Mouse (Mus musculus) heart, postnatal 0 days (tissue): ENCODE data around the gene Prkar2b. TPM values are rescaled to one million over a fixed set of nuclear protein-coding genes. Genes with fewer than 3 reads are reported as not detected.

Source experiments
- ATAC-seq: fragments of 200-750 bp; cut with Nextera tagmentation; 2 replicates; pipeline ENCODE4 v1.8.0; 2017; ENCODE audit warnings: low read depth, moderate number of reproducible peaks, moderate library complexity; ENCODE audit not compliant: insufficient read depth
- DNase-seq: peaks from one replicate; pipeline ENCODE4 v3.0.0-alpha.2; 2016; ENCODE audit warnings: low spot score
- H3K27ac ChIP-seq: fragments of 300-500 bp; sonication (generic); 2 replicates; pipeline ENCODE4 v1.5.1; 2014; ENCODE audit warnings: low read depth, mild to moderate bottlenecking
- H3K27me3 ChIP-seq: fragments of 300-500 bp; sonication (generic); 2 replicates; pipeline ENCODE4 v1.6.1; 2014; ENCODE audit warnings: low read length, mixed read lengths; ENCODE audit not compliant: control insufficient read depth, insufficient read depth
- H3K36me3 ChIP-seq: fragments of 300-500 bp; sonication (generic); replicated peaks from 2 replicates; pipeline ENCODE4 v1.6.1; 2014; ENCODE audit warnings: low read length, mixed read lengths; ENCODE audit not compliant: control insufficient read depth, insufficient read depth
- H3K4me1 ChIP-seq: fragments of 300-500 bp; sonication (generic); 2 replicates; pipeline ENCODE4 v1.6.1; 2014; ENCODE audit warnings: antibody characterized with exemption; ENCODE audit not compliant: control insufficient read depth, insufficient read depth
- H3K4me2 ChIP-seq: fragments of 300-500 bp; sonication (generic); 2 replicates; pipeline ENCODE4 v1.6.1; 2014; ENCODE audit warnings: low read depth, mild to moderate bottlenecking, low read length, moderate library complexity
- H3K4me3 ChIP-seq: fragments of 300-500 bp; sonication (generic); 2 replicates; pipeline ENCODE4 v1.5.1; 2014; ENCODE audit warnings: low read depth, low read length
- H3K9ac ChIP-seq: fragments of 300-500 bp; sonication (generic); replicated peaks from 2 replicates; pipeline ENCODE4 v1.6.1; 2014; ENCODE audit warnings: low read depth, low read length, mixed read lengths
- H3K9me3 ChIP-seq: fragments of 300-500 bp; sonication (generic); replicated peaks from 2 replicates; pipeline ENCODE4 v1.6.1; 2016; ENCODE audit warnings: low read length; ENCODE audit not compliant: control insufficient read depth
- CTCF ChIP-seq: IDR thresholded peaks from 2 replicates; pipeline ENCODE4 v1.5.1; 2016; ENCODE audit warnings: antibody characterized with exemption, control low read depth, low read depth
- EP300 ChIP-seq: IDR thresholded peaks from 2 replicates; pipeline ENCODE4 v1.6.1; 2016; ENCODE audit warnings: antibody characterized with exemption, low read depth
- WGBS: fragments of 180-500 bp; shearing (Covaris S2); extraction: QIAGEN DNeasy Blood & Tissue Kit; methylation state at CpG from one replicate; pipeline ENCODE4 v1.1.7; 2014; 5-methylcytosine and 5-hydroxymethylcytosine counted together
- polyA plus RNA-seq: library from polyadenylated mRNA; unstranded; fragments of >200 nt; fragmentation: Nextera tagmentation; extraction: Ambion mirVana; gene quantifications from 2 replicates; pipeline ENCODE4 v1.2.1, GENCODE M21; 2015
- total RNA-seq: library from RNA; depleted of rRNA; stranded (reverse); fragments of >200 nt; gene quantifications from 2 replicates; pipeline ENCODE4 v1.2.3, GENCODE M21; 2014; ENCODE audit warnings: low replicate concordance

Gene Prkar2b
- total and polyA plus RNA-seq, 2 experiments from 2014 or later: 2.6 TPM; not detected in 1

- Histone ChIP-seq H3K27me3 (no peaks in the 10 kb centered on the region), H3K9me3 (no peaks in the 10 kb centered on the region), H3K4me1 (peaks cover 5% of the 10 kb centered on the region; the same call in 1 of the 2 replicates), H3K4me2 (no peak overlapping the region), H3K36me3 (no peaks in the 10 kb centered on the region), H3K9ac (no peak overlapping the region), H3K4me3 (no peak overlapping the region), H3K27ac (no peak overlapping the region)
- ATAC-seq (no peak), DNase-seq (no peak)
- TF ChIP-seq CTCF (no peak), EP300 (no peak)
- 88% methylated on average over 10 of the region's 11 CpGs for WGBS
Observed at GRCm38 (mm10) chr12:32053637-32054366, 7.3 kb downstream of the Prkar2b start.

- H3K4me3 ChIP-seq: no peak overlapping the region
- WGBS: 77% methylated on average over 4 of the region's 4 CpGs
- H3K4me1 ChIP-seq: peaks cover 5% of the 10 kb centered on the region; the same call in 1 of the 2 replicates
- no peak overlapping the region for H3K4me2 ChIP-seq
- H3K27ac ChIP-seq: no peak overlapping the region
- H3K9me3 ChIP-seq: no peaks in the 10 kb centered on the region
- H3K36me3 ChIP-seq: no peaks in the 10 kb centered on the region
- no peak for TF ChIP-seq CTCF
- TF ChIP-seq EP300: no peak
- DNase-seq: no peak
- no peaks in the 10 kb centered on the region for H3K27me3 ChIP-seq
- no peak for ATAC-seq
- no peak overlapping the region for H3K9ac ChIP-seq
Observed at GRCm38 (mm10) chr12:32052882-32053281, 8.2 kb downstream of the Prkar2b start.

- Histone ChIP-seq H3K27me3 (no peaks in the 10 kb centered on the region), H3K9me3 (no peaks in the 10 kb centered on the region), H3K9ac (no peak overlapping the region), H3K36me3 (no peaks in the 10 kb centered on the region), H3K4me1 (peaks cover 5% of the 10 kb centered on the region; the same call in 1 of the 2 replicates), H3K27ac (no peak overlapping the region), H3K4me3 (no peak overlapping the region), H3K4me2 (no peak overlapping the region)
- 52% methylated on average over 5 of the region's 5 CpGs for WGBS
- DNase-seq: no peak
- no peak for ATAC-seq
- TF ChIP-seq EP300: no peak
- no peak for TF ChIP-seq CTCF
Observed at GRCm38 (mm10) chr12:32050165-32050564, 10.9 kb downstream of the Prkar2b start.

GRCm38 (mm10) chr12:32045566-32046330 is 15.3 kb downstream of the Prkar2b start:
- Histone ChIP-seq H3K9me3 (no peaks in the 10 kb centered on the region), H3K27me3 (no peaks in the 10 kb centered on the region), H3K36me3 (no peaks in the 10 kb centered on the region), H3K27ac (no peak overlapping the region), H3K9ac (no peak overlapping the region), H3K4me2 (no peak overlapping the region), H3K4me1 (no peaks in the 10 kb centered on the region), H3K4me3 (no peak overlapping the region)
- WGBS: 83% methylated on average over 17 of the region's 17 CpGs
- DNase-seq (no peak), ATAC-seq (no peak)
- TF ChIP-seq CTCF (no peak), EP300 (no peak)

- H3K9ac ChIP-seq: no peak overlapping the region
- H3K4me1 ChIP-seq: no peaks in the 10 kb centered on the region
- H3K36me3 ChIP-seq: no peaks in the 10 kb centered on the region
- no peak overlapping the region for H3K4me3 ChIP-seq
- H3K9me3 ChIP-seq: no peaks in the 10 kb centered on the region
- peak; percentile 58 for ATAC-seq
- WGBS: 53% methylated on average over 5 of the region's 5 CpGs
- H3K27me3 ChIP-seq: no peaks in the 10 kb centered on the region
- no peak overlapping the region for H3K4me2 ChIP-seq
- TF ChIP-seq EP300 (no peak), CTCF (peak; percentile 23; the same call in 1 of the 2 replicates)
- no peak overlapping the region for H3K27ac ChIP-seq
- no peak for DNase-seq
Observed at GRCm38 (mm10) chr12:32044487-32045134, 16.5 kb downstream of the Prkar2b start.
